Mouse (Mus musculus) thymus, adult 2 months (tissue): ENCODE results near the gene Lamb3. TPM values are rescaled to one million over a fixed set of nuclear protein-coding genes. Genes with fewer than 3 reads are reported as not detected.

ENCODE experiments used
- DNase-seq: peaks from one replicate; pipeline ENCODE4 v3.0.0; 2021
- H3K27ac ChIP-seq: fragments of 200-500 bp; 2 replicates; pipeline ENCODE4 v1.5.1; 2012; ENCODE audit warnings: low read length, control low read depth; ENCODE audit not compliant: control insufficient read depth, insufficient read depth
- H3K27me3 ChIP-seq: fragments of 200-500 bp; 2 replicates; pipeline ENCODE4 v1.6.1; 2012; ENCODE audit warnings: mild to moderate bottlenecking, low read length, moderate library complexity, mixed read lengths; ENCODE audit not compliant: control insufficient read depth, insufficient read depth
- H3K36me3 ChIP-seq: fragments of 200-500 bp; 2 replicates; pipeline ENCODE4 v1.6.1; 2012; ENCODE audit warnings: mild to moderate bottlenecking, low read length, moderate library complexity; ENCODE audit not compliant: control insufficient read depth, insufficient read depth
- H3K4me1 ChIP-seq: fragments of 200-500 bp; replicated peaks from 2 replicates; pipeline ENCODE4 v1.6.1; 2012; ENCODE audit warnings: low read length; ENCODE audit not compliant: control insufficient read depth, insufficient read depth
- H3K4me3 ChIP-seq: fragments of 200-500 bp; 2 replicates; pipeline ENCODE4 v1.5.1; 2012; ENCODE audit warnings: mild to moderate bottlenecking, low read length, control low read depth, moderate library complexity; ENCODE audit not compliant: control insufficient read depth, insufficient read depth
- CTCF ChIP-seq: fragments of 200-500 bp; IDR thresholded peaks from 2 replicates; pipeline ENCODE4 v1.5.1; 2012; ENCODE audit warnings: mild to moderate bottlenecking, control low read depth, low read length, moderate library complexity, borderline replicate concordance; ENCODE audit not compliant: control insufficient read depth, poor library complexity, insufficient read depth; ENCODE audit errors: extremely low read depth
- POLR2A ChIP-seq: fragments of 200-500 bp; IDR thresholded peaks from 2 replicates; pipeline ENCODE4 v1.6.1; 2012; ENCODE audit warnings: mild to moderate bottlenecking, low read length, control low read depth, moderate library complexity; ENCODE audit not compliant: control insufficient read depth, poor library complexity, insufficient read depth; ENCODE audit errors: extremely low read depth
- WGBS: fragments of 180-500 bp; shearing (Covaris S2); methylation state at CpG from one replicate; pipeline ENCODE4 v1.1.7; 2018; 5-methylcytosine and 5-hydroxymethylcytosine counted together
- polyA plus RNA-seq: library from polyadenylated mRNA; depleted of rRNA; stranded (reverse); fragments of >200 nt; gene quantifications from 2 replicates; pipeline ENCODE4 v1.2.3, GENCODE M21; 2012

Lamb3 gene
- polyA plus RNA-seq, 1 experiment: 27.8 TPM

GRCm38 (mm10) chr1:193261897-193262548 lies 54.5 kb downstream of the Lamb3 start:
- no peaks in the 10 kb centered on the region for H3K36me3 ChIP-seq
- no peaks in the 10 kb centered on the region for H3K27me3 ChIP-seq
- peaks cover 18% of the 10 kb centered on the region for H3K4me1 ChIP-seq
- DNase-seq: no peak
- TF ChIP-seq POLR2A: no peak
- no peak for TF ChIP-seq CTCF
- whole genome bisulfite sequencing: 81% methylated on average over 7 of the region's 7 CpGs
- H3K4me3 ChIP-seq: no peak overlapping the region
- no peak overlapping the region for H3K27ac ChIP-seq

- peak overlapping the region; percentile 94 for H3K27ac ChIP-seq
- TF ChIP-seq POLR2A (no peak), CTCF (no peak)
- WGBS: 30% methylated on average over 8 of the region's 8 CpGs
- peaks cover 18% of the 10 kb centered on the region for H3K4me1 ChIP-seq
- H3K27me3 ChIP-seq: no peaks in the 10 kb centered on the region
- H3K4me3 ChIP-seq: peak overlapping the region; percentile 43
- DNase-seq: peak; percentile 26
- no peaks in the 10 kb centered on the region for H3K36me3 ChIP-seq
These were observed 55.8 kb downstream of the Lamb3 start for GRCm38 (mm10) chr1:193263026-193263907.

GRCm38 (mm10) chr1:193263955-193264598 lies 56.6 kb downstream of the Lamb3 start, which contains the start of gene Hsd11b1:
Hsd11b1 (minus strand) TSS chr1:193264075.
- peak within 1 kb of the TSS; percentile 43 for H3K4me3 ChIP-seq
- WGBS: 3% methylated on average over 5 of the region's 5 CpGs
- no peaks in the 10 kb centered on the region for H3K27me3 ChIP-seq
- H3K27ac ChIP-seq: peak within 1 kb of the TSS; percentile 97
- DNase-seq: peak; percentile 87
- no peaks in the 10 kb centered on the region for H3K36me3 ChIP-seq
- TF ChIP-seq POLR2A (0 out of 2 replicates have a peak, but pooled peaks have one; percentile 24), CTCF (no peak)
- peaks cover 18% of the 10 kb centered on the region for H3K4me1 ChIP-seq

- Histone ChIP-seq H3K36me3 (no peaks in the 10 kb centered on the region), H3K4me3 (no peak overlapping the region), H3K27me3 (no peaks in the 10 kb centered on the region), H3K27ac (no peak overlapping the region), H3K4me1 (peaks cover 18% of the 10 kb centered on the region)
- TF ChIP-seq POLR2A (no peak), CTCF (no peak)
- no peak for DNase-seq
These were observed 58.2 kb downstream of the Lamb3 start for GRCm38 (mm10) chr1:193265734-193266133.

- Histone ChIP-seq H3K4me3 (no peak overlapping the region), H3K27me3 (no peaks in the 10 kb centered on the region), H3K4me1 (peaks cover 20% of the 10 kb centered on the region), H3K36me3 (no peaks in the 10 kb centered on the region), H3K27ac (no peak overlapping the region)
- DNase-seq: no peak
- TF ChIP-seq CTCF (no peak), POLR2A (no peak)
- 57% methylated on average over 6 of the region's 6 CpGs for WGBS
These were observed 63.7 kb downstream of the Lamb3 start for GRCm38 (mm10) chr1:193270965-193271763.
